Mouse (Mus musculus): ENCODE data around the gene Gpa33. TPM values are rescaled to one million over a fixed set of nuclear protein-coding genes. Genes with fewer than 3 reads are reported as not detected.

The Gpa33 gene
- total RNA-seq, 2 experiments from 2014 or later, result not detected

DNA sequence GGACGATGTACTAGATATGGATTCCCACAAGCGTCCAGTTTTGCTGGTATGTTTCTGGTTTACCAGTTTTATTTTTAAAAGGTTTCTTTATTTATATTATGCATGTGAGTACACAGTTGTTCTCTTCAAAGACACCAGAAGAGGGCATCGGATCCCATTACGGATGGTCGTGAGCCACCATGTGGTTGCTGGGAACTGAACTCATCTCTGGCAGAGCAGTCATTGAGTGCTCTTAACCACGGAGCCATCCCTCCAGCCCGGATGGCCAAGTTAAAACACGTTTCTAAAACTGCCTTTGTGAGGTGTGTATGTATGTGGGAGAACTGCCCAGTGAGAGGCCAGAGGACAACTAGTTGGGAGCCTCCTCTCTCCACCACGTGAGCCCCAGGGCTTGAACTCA lies 28.6 kb downstream of the Gpa33 start:
- intact Hi-C loops (cut with DNase I), result loop anchor here (10.0 kb wide), 1 partner anchor 504 kb away; no protein-coding TSS in a partner anchor
- DNase-seq, result no peak

DNA sequence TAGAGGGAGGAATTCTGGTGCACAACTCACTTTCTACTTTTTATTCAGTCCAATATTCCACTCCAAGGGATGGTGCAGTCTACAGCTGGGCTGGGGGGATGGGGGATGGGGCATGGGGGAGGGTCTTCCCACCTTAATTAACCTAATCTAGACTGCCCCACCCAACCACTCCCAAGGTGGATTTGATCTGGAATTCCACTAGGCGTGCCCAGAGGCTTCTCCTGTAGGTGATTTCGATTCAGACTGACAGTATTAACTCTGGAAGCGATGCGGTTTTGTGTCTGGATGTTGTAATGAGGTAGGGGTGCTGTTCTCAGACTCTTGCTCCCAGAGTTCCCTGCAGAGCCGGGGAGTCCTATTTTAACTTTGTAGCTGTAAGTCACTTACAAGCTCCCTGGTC lies 30.1 kb downstream of the Gpa33 start:
- DNase-seq, result no peak
- intact Hi-C loops (cut with DNase I), result loop anchor here (1.0 to 2.0 kb wide), 3 partner anchors 159 to 203 kb away; no protein-coding TSS in a partner anchor

DNA sequence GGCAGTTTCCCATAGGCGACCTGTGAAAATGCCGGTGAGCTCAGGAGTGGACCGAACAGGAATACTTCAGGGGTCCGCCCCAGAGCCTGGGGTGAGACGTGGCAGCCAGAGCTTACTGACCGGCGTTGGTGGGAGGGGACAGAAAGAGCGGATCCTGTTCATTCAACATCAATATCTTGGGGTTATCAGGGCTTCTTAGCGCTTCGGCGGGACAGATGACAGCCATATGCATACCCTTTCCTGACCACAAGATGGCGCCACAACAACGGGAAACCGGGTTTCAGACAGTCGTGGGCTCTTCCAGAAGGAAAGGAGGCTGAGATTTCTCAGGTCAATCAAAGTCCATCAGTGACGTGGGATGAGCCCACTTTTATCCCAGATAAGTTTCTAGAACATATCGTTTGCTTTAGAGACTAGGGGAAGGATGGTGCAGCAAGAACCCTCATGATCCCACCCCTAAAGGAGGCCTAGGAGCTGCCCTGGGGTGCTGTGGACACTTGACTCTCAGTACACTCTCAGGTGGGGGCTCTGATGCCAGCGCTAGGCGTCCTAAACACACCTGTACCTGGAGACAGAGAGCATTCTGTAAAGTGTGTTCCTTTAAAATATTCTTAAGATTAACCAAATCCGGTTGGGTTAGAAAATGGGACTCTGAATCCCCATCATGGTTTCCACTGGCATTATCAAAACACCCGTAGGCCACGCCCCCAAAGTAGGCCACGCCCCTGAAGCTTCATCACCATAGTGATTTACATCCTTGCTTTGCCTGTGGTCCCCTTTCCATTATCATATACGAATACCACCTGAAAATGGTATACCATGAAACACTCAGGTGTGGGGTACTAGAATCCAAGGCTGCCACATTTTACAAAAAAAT lies 30.8 kb downstream of the Gpa33 start:
- intact Hi-C loops (cut with DNase I), result loop anchor here (1.0 to 2.0 kb wide), 3 partner anchors 158 to 202 kb away; no protein-coding TSS in a partner anchor
- DNase-seq, result peak; percentile 78 to 84

DNA sequence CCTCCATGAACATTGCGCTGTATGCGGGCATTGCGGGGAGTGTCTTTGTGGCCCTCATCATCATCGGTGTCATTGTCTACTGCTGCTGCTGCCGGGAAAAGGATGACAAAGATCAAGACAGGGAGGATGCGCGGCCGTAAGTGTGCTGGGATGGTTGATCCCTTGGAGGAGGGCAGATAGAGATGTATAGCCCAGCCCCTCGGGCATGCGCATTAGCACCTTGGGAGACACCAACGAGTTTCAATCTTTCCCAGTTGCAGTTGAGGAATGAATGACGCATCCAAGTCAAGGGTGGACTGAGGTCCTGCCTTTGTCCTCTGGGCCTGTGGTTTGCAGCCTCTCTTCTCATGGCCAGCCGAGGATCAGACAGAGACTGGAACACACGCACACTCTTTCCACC lies 34.5 kb downstream of the Gpa33 start:
- intact Hi-C loops (cut with DNase I), result no loop called here
- no peak for DNase-seq

DNA sequence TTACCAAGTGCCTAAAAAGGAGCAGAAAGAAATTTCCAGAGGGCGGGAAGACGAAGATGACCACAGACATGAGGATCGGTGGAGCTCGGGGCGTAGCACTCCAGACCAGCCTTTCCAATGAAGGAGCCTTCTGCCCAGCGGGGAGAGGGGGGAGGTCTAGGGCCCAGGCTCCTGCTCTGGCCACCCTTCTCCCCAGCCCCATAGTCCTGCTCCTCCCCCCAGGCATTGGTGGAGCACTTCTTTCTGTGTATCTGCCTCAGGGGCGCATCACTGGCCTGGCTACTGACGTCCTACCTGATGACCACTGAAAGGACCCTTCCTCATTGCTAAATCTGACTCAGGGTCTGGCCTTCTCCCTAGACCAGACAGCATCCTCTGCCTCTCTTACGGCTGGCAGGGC lies 35.1 kb downstream of the Gpa33 start:
- intact Hi-C loops (cut with DNase I), result no loop called here
- no peak for DNase-seq

DNA sequence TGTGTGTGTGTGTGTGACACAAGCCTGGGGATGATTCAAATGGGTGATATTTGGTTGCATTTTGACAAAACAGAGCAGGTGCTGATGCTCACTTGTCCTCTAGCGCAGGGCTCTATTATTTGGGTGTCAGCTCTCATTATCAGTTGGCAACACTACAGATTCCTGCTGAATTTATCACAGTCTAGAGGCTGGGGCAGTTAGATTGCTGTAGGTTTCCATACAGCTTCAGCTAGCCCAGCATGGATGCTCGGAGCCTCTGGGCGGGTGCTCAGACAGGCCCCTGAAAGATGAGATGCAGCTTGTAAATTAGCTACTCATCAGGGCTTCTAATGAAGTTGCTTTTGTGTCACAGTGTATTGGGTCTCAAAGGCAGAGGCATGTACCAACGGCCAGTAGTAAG lies 37.4 kb downstream of the Gpa33 start:
- DNase-seq, result no peak
- intact Hi-C loops (cut with DNase I), result no loop called here

DNA sequence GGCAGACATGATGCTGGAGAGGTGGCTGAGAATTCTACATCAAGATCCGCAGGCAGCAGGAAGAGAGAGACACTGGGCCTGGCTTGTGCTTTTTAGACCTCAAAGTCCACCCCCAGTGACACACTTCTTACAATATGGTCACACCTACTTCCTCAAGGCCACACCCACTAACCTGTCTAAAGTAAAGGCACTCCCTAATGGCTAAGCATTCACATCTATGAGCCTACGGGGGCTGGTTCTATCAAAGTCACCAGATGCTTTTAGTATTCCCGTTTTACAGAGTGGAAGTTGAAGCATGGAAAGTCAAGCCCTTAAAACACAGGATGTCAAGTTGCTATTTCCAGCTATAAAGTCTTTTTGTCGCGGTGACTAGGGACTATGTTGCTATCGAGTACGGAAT lies 38.0 kb downstream of the Gpa33 start:
- intact Hi-C loops (cut with DNase I), result no loop called here

DNA sequence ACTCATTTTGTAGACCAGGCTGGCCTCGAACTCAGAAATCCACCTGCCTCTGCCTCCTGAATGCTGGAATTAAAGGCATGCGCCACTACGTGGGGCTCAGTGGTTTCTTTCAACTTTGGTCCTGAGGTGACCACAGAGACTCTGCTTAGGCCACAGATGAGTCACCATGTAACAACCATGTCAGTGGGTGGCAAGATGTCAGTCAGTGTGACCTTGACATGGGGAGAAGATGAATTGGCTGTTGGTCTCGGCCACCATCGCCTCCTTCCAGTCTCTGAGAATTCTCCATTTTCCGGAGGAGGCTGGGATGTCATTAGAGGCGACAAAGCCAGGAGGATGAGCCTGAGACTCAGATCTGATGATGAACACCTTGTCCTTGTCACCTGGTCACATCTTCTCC lies 39.7 kb downstream of the Gpa33 start:
- intact Hi-C loops (cut with DNase I), result no loop called here
- no peak for DNase-seq

More for the DNA sequence above, 38.0 kb downstream of the Gpa33 start:
- no peak for DNase-seq

DNA sequence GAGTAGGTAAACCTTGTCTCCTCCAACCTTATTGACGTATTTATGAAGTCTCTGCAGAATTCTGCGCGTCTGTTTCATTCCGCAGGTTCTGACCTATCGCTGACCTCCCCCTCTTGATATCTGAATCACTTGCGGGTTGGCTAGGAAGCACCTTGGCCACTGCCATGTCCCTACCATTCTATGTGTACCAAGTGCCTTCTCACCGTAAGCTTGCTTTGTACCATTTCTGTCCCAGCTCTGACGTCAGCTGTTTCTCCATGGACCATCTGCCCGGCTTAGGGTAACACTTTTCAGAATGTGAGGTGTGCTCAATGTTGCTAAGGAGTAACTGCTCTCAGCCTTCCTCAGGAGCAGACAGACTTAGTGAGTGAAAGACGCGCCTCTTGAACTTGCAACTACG lies 40.8 kb downstream of the Gpa33 start:
- DNase-seq, result no peak
- intact Hi-C loops (cut with DNase I), result no loop called here

DNA sequence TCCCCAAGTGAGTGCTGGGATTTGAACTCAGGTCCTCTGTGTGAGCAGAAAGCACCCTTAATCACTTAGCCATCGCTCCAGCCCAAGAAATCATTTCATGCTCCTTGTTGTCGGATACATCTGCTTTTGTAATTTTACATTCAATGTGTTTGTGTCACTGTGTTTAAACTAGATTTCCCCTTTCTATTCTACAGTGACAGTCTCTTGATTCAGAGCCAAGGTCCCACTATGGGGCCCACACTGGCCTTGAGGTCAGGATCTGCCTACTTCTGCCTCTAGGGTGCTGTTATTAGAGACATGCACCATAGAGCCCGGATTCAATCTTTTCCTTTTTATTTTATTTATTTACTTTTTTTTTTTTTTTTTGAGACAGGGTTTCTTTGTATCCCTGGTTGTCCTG lies 43.0 kb downstream of the Gpa33 start:
- DNase-seq, result no peak
- intact Hi-C loops (cut with DNase I), result no loop called here

DNA sequence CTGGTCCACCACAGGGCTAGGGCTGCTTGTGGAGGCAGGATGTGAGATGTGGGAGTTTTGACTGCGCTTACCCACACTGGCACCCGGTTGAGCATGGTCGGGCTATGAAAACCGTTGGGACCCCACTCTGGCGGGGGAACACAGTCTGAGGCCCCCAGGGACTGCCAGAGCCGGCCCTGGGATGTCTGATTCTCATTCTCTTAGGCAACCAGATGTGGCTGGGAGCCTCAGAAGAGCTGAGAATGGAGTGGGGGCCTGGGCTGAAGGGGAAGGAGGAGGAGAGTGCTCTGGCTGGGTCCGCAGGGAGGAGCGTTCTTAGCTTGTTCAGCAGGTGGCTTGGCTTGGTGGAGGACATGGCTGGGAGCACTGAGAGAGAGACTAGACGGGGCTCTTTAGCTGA lies 43.6 kb downstream of the Gpa33 start:
- no peak for DNase-seq
- intact Hi-C loops (cut with DNase I), result no loop called here

DNA sequence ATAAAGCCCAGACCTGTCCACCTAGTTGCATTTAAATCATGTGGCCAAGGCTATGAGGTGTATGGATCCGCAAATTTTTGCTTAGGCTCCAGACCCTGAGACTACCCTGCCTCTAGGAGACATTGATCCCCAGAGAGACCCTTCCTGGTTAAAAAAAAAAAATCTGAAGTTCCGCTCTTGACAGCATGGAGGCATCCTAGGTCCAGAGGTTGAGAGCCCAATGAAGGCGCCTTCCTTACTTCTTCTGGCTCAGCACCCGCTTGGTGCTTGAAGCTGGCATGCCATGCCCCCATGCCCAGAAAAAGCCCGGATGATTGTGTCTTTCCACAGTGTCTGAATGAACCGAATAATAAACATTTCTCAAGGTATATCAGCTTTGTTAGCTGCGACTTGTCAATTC lies 51.5 kb downstream of the Gpa33 start:
- no peak for DNase-seq
- intact Hi-C loops (cut with DNase I), result no loop called here

DNA sequence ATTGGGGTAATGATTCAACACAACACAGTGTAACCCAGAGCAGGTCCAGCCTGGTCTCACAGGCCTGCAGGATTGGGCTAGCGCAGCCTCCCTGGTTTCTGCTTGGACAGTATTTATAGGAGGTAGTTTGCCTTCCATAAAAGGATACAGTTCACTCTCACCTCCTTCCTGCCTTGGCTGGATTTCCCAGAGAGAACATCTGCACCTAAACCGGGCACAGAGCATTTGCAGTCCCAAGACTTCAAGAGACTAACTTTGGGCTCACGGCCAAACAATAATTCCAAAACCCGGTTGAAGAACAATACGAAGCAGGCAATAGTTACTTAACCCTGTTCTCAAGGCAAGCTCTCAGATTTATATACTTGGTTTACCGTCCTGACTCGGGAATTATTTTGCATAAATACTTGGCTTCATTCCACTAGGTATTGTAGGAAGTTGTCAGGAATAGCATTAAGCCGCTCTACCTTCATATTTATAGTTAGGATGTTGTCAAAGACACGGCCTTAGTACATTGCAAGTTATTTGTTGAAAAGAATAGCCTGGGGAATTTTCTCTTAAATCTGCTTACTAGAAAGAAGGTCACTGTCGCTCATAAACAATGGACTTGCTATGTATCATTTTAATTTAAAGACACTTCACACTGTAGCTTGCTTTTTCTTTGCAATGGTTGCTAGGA lies 53.1 kb downstream of the Gpa33 start:
- no peak for DNase-seq
- intact Hi-C loops (cut with DNase I), result no loop called here

DNA sequence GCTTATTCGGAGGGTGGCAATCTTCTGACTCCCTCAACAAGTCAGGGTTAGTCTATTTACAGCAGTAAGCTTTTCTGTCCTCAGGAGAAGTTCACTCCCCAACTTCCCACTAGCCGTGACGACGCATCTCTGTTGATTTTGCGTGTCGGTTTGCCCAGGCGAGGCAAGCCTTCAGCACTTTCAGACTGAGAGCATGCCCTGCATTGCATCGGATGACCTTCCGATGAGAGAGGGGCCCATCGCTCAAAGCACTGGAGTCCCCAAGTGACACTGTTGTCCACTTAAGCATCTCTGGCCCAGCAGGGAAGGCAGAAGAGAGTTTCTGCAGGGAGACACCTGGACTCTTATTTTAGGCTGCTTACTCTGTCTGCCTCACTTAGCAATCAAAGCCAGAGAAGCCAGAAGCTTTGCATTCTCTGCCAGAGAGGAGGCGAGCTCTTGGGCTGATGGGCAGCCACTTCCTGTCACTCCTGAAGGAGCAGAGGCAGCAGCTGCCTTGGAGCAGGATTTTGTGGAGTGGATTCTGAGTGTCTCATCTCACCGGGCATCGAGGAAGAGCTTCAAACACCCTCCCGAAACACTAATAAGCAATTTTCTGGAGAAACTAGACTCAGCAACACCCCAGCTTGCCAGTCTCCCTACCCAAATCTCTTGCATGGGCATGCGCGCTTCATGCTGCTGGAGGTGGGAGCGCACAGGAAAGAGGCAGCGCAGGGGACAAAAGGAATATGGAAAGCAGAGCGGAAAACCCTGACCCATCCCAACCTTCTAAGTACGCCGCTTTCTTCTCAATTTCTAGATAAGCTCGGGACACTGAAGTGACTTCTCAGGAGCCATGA lies 54.6 kb downstream of the Gpa33 start:
- DNase-seq, result no peak
- intact Hi-C loops (cut with DNase I), result no loop called here

DNA sequence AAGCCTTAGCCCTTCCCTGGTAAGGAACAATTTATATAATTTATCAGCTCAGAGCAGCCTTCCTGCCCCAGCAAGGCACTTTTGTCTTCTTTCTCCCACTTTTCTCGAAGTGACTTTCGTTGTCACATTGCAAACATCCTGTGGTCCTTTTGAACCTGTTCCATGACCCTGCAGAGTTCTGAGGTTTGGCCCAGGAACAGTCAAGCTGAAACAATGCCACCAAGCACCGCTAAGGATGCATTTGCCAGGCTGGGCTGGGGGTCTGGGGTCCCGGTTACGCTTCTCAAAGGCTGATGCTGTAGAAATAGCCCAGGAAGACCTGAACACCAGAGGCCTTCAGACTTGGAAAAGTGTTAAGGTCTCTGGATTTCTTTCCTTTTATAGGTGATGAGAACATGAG lies 55.3 kb downstream of the Gpa33 start:
- intact Hi-C loops (cut with DNase I), result no loop called here

DNA sequence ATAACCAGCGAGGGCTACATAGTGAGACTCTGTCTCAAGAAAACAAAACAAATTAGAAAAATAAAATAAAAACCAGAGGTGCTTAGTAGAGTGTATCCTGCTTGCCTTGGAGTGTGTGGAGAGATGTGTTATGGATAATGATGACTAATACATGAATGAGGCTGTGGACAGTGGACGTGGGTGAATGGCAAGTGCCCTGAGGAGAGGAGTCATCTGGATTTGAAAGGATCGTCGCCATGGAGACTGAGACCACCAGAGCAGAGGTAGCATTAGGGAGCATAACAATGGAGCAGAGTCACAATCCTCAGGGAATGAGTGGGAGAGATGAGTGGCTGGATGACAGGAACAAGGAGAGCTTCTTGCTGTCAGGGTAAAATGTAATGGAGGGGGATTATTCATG lies 59.8 kb downstream of the Gpa33 start:
- DNase-seq, result no peak
- intact Hi-C loops (cut with DNase I), result no loop called here

More for the DNA sequence above, 55.3 kb downstream of the Gpa33 start:
- no peak for DNase-seq

DNA sequence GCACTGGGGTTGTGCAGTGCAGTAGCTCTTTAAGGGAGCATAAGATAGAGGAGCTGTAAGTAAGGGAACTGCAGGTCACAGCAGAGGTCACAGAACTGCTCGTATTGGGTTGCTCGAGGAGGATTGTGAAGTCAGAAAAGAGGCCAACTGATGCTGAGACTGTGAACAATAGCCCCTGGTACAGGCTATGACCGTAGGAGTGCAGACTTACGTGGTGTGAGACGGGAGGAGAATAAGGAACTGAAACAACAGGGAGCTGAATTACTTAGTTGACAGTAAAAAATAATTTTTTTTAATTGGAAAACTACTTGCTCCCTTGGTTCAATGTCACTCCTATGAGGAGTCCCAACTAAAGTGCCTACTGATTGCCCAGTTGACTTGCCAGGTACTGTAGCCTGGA lies 74.1 kb downstream of the Gpa33 start:
- intact Hi-C loops (cut with DNase I), result no loop called here
- DNase-seq, result no peak

DNA sequence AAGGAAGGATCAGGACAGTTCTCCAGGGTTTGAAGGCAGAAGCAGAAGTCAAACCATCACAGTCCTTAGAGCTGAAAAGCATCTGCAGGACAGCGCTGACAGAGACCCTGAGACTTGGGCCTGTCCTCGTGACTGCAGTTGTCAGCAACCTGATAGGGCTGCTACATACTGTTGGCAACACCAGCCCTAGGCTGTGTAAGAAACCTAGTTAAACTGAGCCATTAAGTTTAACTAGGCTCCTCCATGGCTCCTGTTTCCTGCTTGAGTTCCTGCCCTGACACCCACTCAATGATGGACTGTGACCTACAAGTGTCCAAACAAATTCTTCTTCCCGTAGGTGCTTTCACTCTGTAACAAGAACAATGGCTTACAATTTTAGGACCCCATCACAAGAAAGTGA lies 75.1 kb downstream of the Gpa33 start:
- intact Hi-C loops (cut with DNase I), result no loop called here
- DNase-seq, result no peak

DNA sequence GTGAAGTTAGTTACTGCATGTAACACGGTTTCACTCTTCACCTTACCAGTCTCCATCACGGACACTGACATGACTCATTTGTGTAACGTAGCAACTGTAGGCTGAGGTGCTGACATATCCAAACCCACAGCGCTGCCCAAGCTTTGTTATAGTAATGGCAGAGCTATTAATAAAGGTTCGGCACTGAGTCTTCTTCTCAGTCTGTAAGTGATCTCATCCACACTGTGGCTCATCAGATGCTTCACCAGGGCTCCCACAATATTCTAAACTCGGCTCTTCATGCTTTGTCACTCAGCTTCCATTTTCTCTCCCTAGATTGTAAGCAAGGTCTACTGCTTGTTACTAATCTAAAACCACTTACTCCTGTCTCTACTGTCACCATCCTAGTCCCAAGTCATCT lies 79.3 kb downstream of the Gpa33 start:
- DNase-seq, result no peak
- intact Hi-C loops (cut with DNase I), result no loop called here

DNA sequence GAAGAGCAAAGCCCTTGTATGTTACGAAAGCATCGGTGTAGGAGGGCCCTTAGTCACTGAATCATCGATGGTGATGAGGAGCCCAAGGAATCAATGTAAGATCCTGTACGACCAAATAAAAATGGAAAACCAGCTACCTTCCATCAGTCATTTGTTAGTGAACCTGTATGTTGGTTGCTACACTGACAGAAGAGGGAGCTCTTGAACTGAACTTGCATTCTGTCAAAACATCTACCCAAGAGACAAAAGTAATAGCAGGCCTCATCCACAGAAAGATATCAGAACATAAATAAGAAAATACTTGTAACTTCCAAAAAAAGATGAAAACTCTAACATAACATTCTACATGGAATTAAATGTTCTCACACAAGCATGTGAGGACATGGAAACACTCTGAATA lies 84.1 kb downstream of the Gpa33 start:
- no peak for DNase-seq
- intact Hi-C loops (cut with DNase I), result no loop called here
